Mouse (Mus musculus): ENCODE data around the gene Ccdc125. TPM values are rescaled to one million over a fixed set of nuclear protein-coding genes. Genes with fewer than 3 reads are reported as not detected.

Gene Ccdc125
- total RNA-seq, 2 experiments from 2014 or later, result 0.47 to 0.79 TPM

Other genes starting within 250 kb of the Ccdc125 start
- under 1 TPM; 0.18 to 0.41 TPM for gene Naip1, start 216.8 kb upstream of the Ccdc125 start, total RNA-seq (2021)
- 10 to 100 TPM; 42.8 to 44.2 TPM for gene Gtf2h2, start 177.1 kb upstream of the Ccdc125 start, total RNA-seq (2021)
- 1 to 10 TPM; 9.5 to 9.6 TPM for gene Ocln, start 117.0 kb upstream of the Ccdc125 start, total RNA-seq (2021)
- gene Marveld2, start 52.7 kb upstream of the Ccdc125 start, total RNA-seq (2021), result 1 to 10 TPM; 1.2 to 2.6 TPM
- gene Ak6, start 18.7 kb upstream of the Ccdc125 start, total RNA-seq (2021), result 100 to 1,000 TPM; 110 to 115 TPM
- 10 to 100 TPM; 13.0 to 13.3 TPM for gene Rad17, start 18.7 kb upstream of the Ccdc125 start, total RNA-seq (2021)
- gene Taf9, start 18.1 kb upstream of the Ccdc125 start, total RNA-seq (2021), result 10 to 100 TPM; 23.2 to 29.3 TPM
- 10 to 100 TPM; 33.6 to 37.3 TPM for gene Cdk7, start 61.2 kb downstream of the Ccdc125 start, total RNA-seq (2021)
- gene Mrps36, start 74.9 kb downstream of the Ccdc125 start, total RNA-seq (2021), result 10 to 100 TPM; 65.3 to 65.6 TPM
- gene Cenph, start 106.2 kb downstream of the Ccdc125 start, total RNA-seq (2021), result 1 to 10 TPM; 1.8 to 3.1 TPM
- 1 to 10 TPM; 3.9 to 6.5 TPM for gene Ccnb1, start 116.9 kb downstream of the Ccdc125 start, total RNA-seq (2021)
- 10 to 100 TPM; 40.1 to 42.8 TPM for gene Slc30a5, start 163.7 kb downstream of the Ccdc125 start, total RNA-seq (2021)

Measured in left cerebral cortex, postnatal 10 days (tissue).